Mouse (Mus musculus): Measurements from ENCODE around the gene Cnpy3. TPM values are rescaled to one million over a fixed set of nuclear protein-coding genes. Genes with fewer than 3 reads are reported as not detected.
A peak's percentile ranks its signal among the peaks of the same experiment; 100 is the strongest.
"Not testable (repeated sequence)": the region's sequence is repeated elsewhere in the genome, so short reads cannot be mapped to it uniquely, and the experiment has no call there.

The Cnpy3 gene
- polyA plus RNA-seq, 1 experiment from 2014 or later: 75.6 TPM

GRCm38 (mm10) chr17:46771616-46772015 lies 19.6 kb upstream of the Cnpy3 start:
- H3K9ac ChIP-seq (ENCODE audit: low read depth, low read length): peak overlapping the region; percentile 91
- H3K9me3 ChIP-seq (ENCODE audit: control insufficient read depth, low read length): no peaks in the 10 kb centered on the region
- peak overlapping the region; percentile 75 for H3K4me2 ChIP-seq (ENCODE audit: low read depth, low read length)
- H3K27ac ChIP-seq (ENCODE audit: low read length): peak overlapping the region; percentile 65
- peak overlapping the region; percentile 88 for H3K4me3 ChIP-seq (ENCODE audit: low read length)
- peaks cover 14% of the 10 kb centered on the region; the same call in 1 of the 2 replicates for H3K36me3 ChIP-seq (ENCODE audit: control insufficient read depth, insufficient read depth, low read length)
- WGBS: 50% methylated on average over 17 of the region's 17 CpGs
- H3K27me3 ChIP-seq (replicated peaks; ENCODE audit: control insufficient read depth, insufficient read depth, low read length): no peaks in the 10 kb centered on the region
- H3K4me1 ChIP-seq (ENCODE audit: control insufficient read depth, insufficient read depth, low read length): peaks cover 12% of the 10 kb centered on the region
- no peak for ATAC-seq

- Histone ChIP-seq H3K27me3 (replicated peaks; ENCODE audit: control insufficient read depth, insufficient read depth, low read length) (no peaks in the 10 kb centered on the region), H3K9ac (ENCODE audit: low read depth, low read length) (no peak overlapping the region), H3K36me3 (ENCODE audit: control insufficient read depth, insufficient read depth, low read length) (peaks cover 8% of the 10 kb centered on the region; the same call in 1 of the 2 replicates), H3K4me3 (ENCODE audit: low read length) (no peak overlapping the region), H3K4me2 (ENCODE audit: low read depth, low read length) (no peak overlapping the region), H3K4me1 (ENCODE audit: control insufficient read depth, insufficient read depth, low read length) (peaks cover 12% of the 10 kb centered on the region), H3K9me3 (ENCODE audit: control insufficient read depth, low read length) (no peaks in the 10 kb centered on the region), H3K27ac (ENCODE audit: low read length) (no peak overlapping the region)
- ATAC-seq: no peak
- WGBS: 83% methylated on average over 4 of the region's 4 CpGs
Measured at GRCm38 (mm10) chr17:46771025-46771424, 19.0 kb upstream of the Cnpy3 start.

- Histone ChIP-seq H3K4me1 (ENCODE audit: control insufficient read depth, insufficient read depth, low read length) (peaks cover 12% of the 10 kb centered on the region), H3K4me3 (ENCODE audit: low read length) (no peak overlapping the region), H3K27me3 (replicated peaks; ENCODE audit: control insufficient read depth, insufficient read depth, low read length) (no peaks in the 10 kb centered on the region), H3K4me2 (ENCODE audit: low read depth, low read length) (no peak overlapping the region), H3K9me3 (ENCODE audit: control insufficient read depth, low read length) (no peaks in the 10 kb centered on the region), H3K27ac (ENCODE audit: low read length) (no peak overlapping the region), H3K36me3 (ENCODE audit: control insufficient read depth, insufficient read depth, low read length) (0 out of 2 replicates have a peak, but pooled peaks cover 7% of the 10 kb centered on the region), H3K9ac (ENCODE audit: low read depth, low read length) (no peak overlapping the region)
- no peak for ATAC-seq
- WGBS: 89% methylated on average over 11 of the region's 11 CpGs
Measured at GRCm38 (mm10) chr17:46770546-46770945, 18.5 kb upstream of the Cnpy3 start.

GRCm38 (mm10) chr17:46767868-46768267 lies 15.9 kb upstream of the Cnpy3 start:
- no peak overlapping the region for H3K4me3 ChIP-seq (ENCODE audit: low read length)
- no peaks in the 10 kb centered on the region for H3K27me3 ChIP-seq (replicated peaks; ENCODE audit: control insufficient read depth, insufficient read depth, low read length)
- H3K4me2 ChIP-seq (ENCODE audit: low read depth, low read length): no peak overlapping the region
- H3K4me1 ChIP-seq (ENCODE audit: control insufficient read depth, insufficient read depth, low read length): peaks cover 7% of the 10 kb centered on the region
- 45% methylated on average over 8 of the region's 8 CpGs for WGBS
- no peak for ATAC-seq
- no peak overlapping the region for H3K9ac ChIP-seq (ENCODE audit: low read depth, low read length)
- no peaks in the 10 kb centered on the region for H3K36me3 ChIP-seq (ENCODE audit: control insufficient read depth, insufficient read depth, low read length)
- H3K9me3 ChIP-seq (ENCODE audit: control insufficient read depth, low read length): no peaks in the 10 kb centered on the region
- no peak overlapping the region for H3K27ac ChIP-seq (ENCODE audit: low read length)

DNA sequence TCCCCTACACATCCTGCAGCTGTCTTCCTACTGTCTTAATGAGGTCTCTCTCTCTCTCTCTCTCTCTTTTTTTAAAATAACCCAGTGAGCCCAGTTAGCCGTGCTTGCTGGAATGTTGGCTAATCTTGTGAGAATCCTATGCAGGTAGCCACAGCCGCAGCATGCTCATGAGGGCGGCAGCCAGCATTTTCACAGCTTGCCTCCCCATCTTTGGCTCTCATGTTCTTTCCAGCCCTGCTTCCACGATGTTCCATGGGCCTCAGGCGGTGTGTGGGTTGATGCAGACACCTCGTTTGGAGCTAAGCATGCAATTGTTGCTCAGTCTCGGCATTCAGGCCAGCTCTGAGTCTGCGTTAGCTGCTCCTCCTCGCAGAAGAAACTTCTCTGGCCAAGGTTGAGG lies 12.9 kb upstream of the Cnpy3 start:
- not testable (repeated sequence) for H3K36me3 ChIP-seq (ENCODE audit: control insufficient read depth, insufficient read depth, low read length); H3K4me2 ChIP-seq (ENCODE audit: low read depth, low read length); H3K4me1 ChIP-seq (ENCODE audit: control insufficient read depth, insufficient read depth, low read length); H3K4me3 ChIP-seq (ENCODE audit: low read length); H3K27ac ChIP-seq (ENCODE audit: low read length); ATAC-seq; H3K27me3 ChIP-seq (replicated peaks; ENCODE audit: control insufficient read depth, insufficient read depth, low read length); H3K9ac ChIP-seq (ENCODE audit: low read depth, low read length); H3K9me3 ChIP-seq (ENCODE audit: control insufficient read depth, low read length)
- WGBS: 67% methylated on average over 9 of the region's 9 CpGs

GRCm38 (mm10) chr17:46763544-46763943 lies 11.5 kb upstream of the Cnpy3 start, which contains the start of gene Ptcra:
Ptcra (minus strand) TSS chr17:46763712.
- Histone ChIP-seq H3K36me3 (ENCODE audit: control insufficient read depth, insufficient read depth, low read length) (no peaks in the 10 kb centered on the region), H3K27me3 (replicated peaks; ENCODE audit: control insufficient read depth, insufficient read depth, low read length) (no peaks in the 10 kb centered on the region), H3K9ac (ENCODE audit: low read depth, low read length) (no peak within 1 kb of the TSS), H3K4me3 (ENCODE audit: low read length) (no peak within 1 kb of the TSS), H3K9me3 (ENCODE audit: control insufficient read depth, low read length) (no peaks in the 10 kb centered on the region), H3K4me2 (ENCODE audit: low read depth, low read length) (no peak within 1 kb of the TSS), H3K27ac (ENCODE audit: low read length) (no peak within 1 kb of the TSS), H3K4me1 (ENCODE audit: control insufficient read depth, insufficient read depth, low read length) (no peaks in the 10 kb centered on the region)
- 61% methylated on average over 2 of the region's 2 CpGs for WGBS
- ATAC-seq: no peak

DNA sequence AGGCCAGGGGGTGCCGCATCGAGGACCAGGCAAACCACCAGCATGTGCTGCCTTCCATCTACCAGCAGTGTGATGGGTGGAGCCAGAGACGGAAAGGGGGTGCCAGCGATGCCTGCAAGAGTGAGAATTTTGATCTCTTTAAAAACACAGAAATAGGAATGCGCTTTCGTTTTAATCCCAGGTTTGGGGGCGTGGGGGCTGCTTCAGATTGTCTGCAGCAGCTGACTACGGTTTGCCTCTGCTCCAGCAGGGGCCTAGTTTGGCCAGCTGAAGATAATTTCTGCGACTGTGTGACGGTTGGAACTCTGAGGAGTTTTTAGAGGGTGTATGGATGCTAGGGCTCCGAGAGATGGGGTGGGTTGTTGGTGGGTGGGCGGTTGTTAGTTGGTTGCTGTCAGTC lies 6.7 kb upstream of the Cnpy3 start:
- no peak overlapping the region for H3K9ac ChIP-seq (ENCODE audit: low read depth, low read length)
- 83% methylated on average over 12 of the region's 12 CpGs for WGBS
- H3K27ac ChIP-seq (ENCODE audit: low read length): no peak overlapping the region
- H3K36me3 ChIP-seq (ENCODE audit: control insufficient read depth, insufficient read depth, low read length): no peaks in the 10 kb centered on the region
- H3K27me3 ChIP-seq (replicated peaks; ENCODE audit: control insufficient read depth, insufficient read depth, low read length): no peaks in the 10 kb centered on the region
- H3K4me3 ChIP-seq (ENCODE audit: low read length): no peak overlapping the region
- H3K4me1 ChIP-seq (ENCODE audit: control insufficient read depth, insufficient read depth, low read length): no peaks in the 10 kb centered on the region
- no peaks in the 10 kb centered on the region for H3K9me3 ChIP-seq (ENCODE audit: control insufficient read depth, low read length)
- ATAC-seq: no peak
- no peak overlapping the region for H3K4me2 ChIP-seq (ENCODE audit: low read depth, low read length)

DNA sequence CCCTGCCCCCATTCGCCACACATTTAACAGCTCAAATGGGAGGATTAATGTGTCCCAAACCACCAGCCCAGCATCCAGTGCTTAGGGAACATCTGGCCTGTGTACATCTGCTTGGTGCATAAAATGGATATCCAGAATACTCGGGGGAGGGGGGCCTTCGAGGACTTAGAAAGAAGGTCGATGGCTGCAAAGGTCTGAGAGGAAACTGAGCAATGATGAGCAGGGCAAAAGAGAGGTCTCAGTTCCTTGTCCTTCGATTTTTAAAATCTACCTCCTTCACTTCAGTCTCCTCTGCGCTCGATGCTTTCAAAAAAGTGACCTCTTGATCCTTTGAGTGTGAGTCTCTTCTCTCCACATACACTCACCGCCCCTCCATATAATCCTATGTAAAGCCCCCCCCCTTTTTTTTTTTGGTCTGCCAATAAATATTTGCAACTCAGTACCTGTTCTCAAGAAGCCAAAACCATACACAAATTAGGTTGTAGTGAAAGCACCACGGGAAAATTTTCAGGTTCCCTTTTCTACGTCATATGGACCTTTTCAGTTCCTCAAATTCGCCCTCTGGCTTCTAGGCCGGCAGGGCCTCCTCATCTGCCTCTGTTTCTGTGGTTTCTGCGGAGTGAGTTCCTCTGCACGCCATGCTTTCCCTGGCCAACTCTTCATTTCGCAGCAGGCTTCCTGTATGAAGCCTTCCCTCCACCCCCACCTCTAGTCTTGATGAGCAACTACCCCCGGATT lies 789 bp downstream of the Cnpy3 start:
- peak; percentile 46 for ATAC-seq
- H3K9ac ChIP-seq (ENCODE audit: low read depth, low read length): peak overlapping the region; percentile 69
- H3K27me3 ChIP-seq (replicated peaks; ENCODE audit: control insufficient read depth, insufficient read depth, low read length): no peaks in the 10 kb centered on the region
- H3K9me3 ChIP-seq (ENCODE audit: control insufficient read depth, low read length): no peaks in the 10 kb centered on the region
- 0 out of 2 replicates have a peak, but pooled peaks cover 4% of the 10 kb centered on the region for H3K36me3 ChIP-seq (ENCODE audit: control insufficient read depth, insufficient read depth, low read length)
- peak overlapping the region; percentile 88 for H3K27ac ChIP-seq (ENCODE audit: low read length)
- H3K4me1 ChIP-seq (ENCODE audit: control insufficient read depth, insufficient read depth, low read length): peaks cover 11% of the 10 kb centered on the region
- peak overlapping the region; percentile 75 for H3K4me3 ChIP-seq (ENCODE audit: low read length)
- WGBS: 17% methylated on average over 16 of the region's 16 CpGs
- peak overlapping the region; percentile 68 for H3K4me2 ChIP-seq (ENCODE audit: low read depth, low read length)

DNA sequence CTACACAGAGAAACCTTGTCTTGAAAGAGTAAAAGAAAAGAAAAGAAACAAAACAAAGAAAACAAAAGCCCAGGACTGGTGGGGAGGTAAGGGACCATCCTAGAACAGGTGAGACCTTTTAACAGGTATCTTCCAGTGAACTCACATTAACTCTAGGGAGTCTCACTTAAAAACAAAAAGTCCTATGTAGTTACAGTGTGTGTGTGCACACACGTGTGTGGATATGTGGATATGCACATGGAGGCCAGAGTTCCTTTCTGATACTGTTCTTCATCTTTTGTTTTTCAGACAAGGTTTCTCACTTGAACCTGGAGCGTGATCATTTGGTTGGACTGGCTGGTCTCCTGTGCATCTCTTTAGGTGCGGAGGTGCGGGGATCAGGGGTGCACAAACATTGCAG lies 1.4 kb downstream of the Cnpy3 start:
- Histone ChIP-seq H3K9me3 (ENCODE audit: control insufficient read depth, low read length) (no peaks in the 10 kb centered on the region), H3K27ac (ENCODE audit: low read length) (no peak overlapping the region), H3K4me3 (ENCODE audit: low read length) (peak overlapping the region; percentile 75; the same call in 1 of the 2 replicates), H3K4me2 (ENCODE audit: low read depth, low read length) (peak overlapping the region; percentile 68), H3K36me3 (ENCODE audit: control insufficient read depth, insufficient read depth, low read length) (peaks cover 4% of the 10 kb centered on the region; the same call in 1 of the 2 replicates), H3K4me1 (ENCODE audit: control insufficient read depth, insufficient read depth, low read length) (peaks cover 11% of the 10 kb centered on the region), H3K27me3 (replicated peaks; ENCODE audit: control insufficient read depth, insufficient read depth, low read length) (no peaks in the 10 kb centered on the region), H3K9ac (ENCODE audit: low read depth, low read length) (no peak overlapping the region)
- 87% methylated on average over 4 of the region's 4 CpGs for WGBS
- ATAC-seq: no peak

Measured in intestine, embryonic 16.5 days (tissue).